Mouse (Mus musculus) T-helper 17 cell (primary cell): ENCODE results near the gene 9130019O22Rik.
"Not testable (repeated sequence)": the region's sequence is repeated elsewhere in the genome, so short reads cannot be mapped to it uniquely, and the experiment has no call there.

Experiments used
- in situ Hi-C, 2 experiments: fragments of 300-600 bp; cut with MboI, MseI; formaldehyde crosslinking; loops; 1 replicate in 1 of 2; 2 replicates in 1 of 2; pipeline ENCODE4 v1.15.1; 2025; ENCODE audit warnings: high pct_unique_total_duplicates in 2 of 2

Gene 9130019O22Rik

GRCm38 (mm10) chr7:127386641-127387392 is at the start of gene 9130019O22Rik:
9130019O22Rik (minus strand) TSS chr7:127387166.
- in situ Hi-C loops = no loop called here

- in situ Hi-C loops = loop anchor here in 1 of 2 experiments (5.0 kb wide), 1 partner anchor 67 kb away; no protein-coding TSS in a partner anchor
Observed at GRCm38 (mm10) chr7:127435206-127435605, 48.2 kb upstream of the 9130019O22Rik start.

GRCm38 (mm10) chr7:127426354-127426753 is 39.4 kb upstream of the 9130019O22Rik start:
- in situ Hi-C loops = no loop called here

GRCm38 (mm10) chr7:127425911-127426310 is 38.9 kb upstream of the 9130019O22Rik start:
- in situ Hi-C loops = no loop called here

GRCm38 (mm10) chr7:127425291-127425690 is 38.3 kb upstream of the 9130019O22Rik start:
- in situ Hi-C loops = no loop called here

- in situ Hi-C loops = no loop called here
Observed at GRCm38 (mm10) chr7:127422247-127422646, 35.3 kb upstream of the 9130019O22Rik start.

- in situ Hi-C loops = no loop called here
Observed at GRCm38 (mm10) chr7:127421388-127422191, 34.6 kb upstream of the 9130019O22Rik start, which contains the start of gene Zfp688. Zfp688 (minus strand) TSS chr7:127422068.

GRCm38 (mm10) chr7:127411418-127411817 is 24.5 kb upstream of the 9130019O22Rik start:
- in situ Hi-C loops = no loop called here

GRCm38 (mm10) chr7:127406002-127406987 is 19.3 kb upstream of the 9130019O22Rik start, which contains the start of gene Zfp764:
Zfp764 (minus strand) TSS chr7:127406822.
- in situ Hi-C loops = not testable (repeated sequence)

GRCm38 (mm10) chr7:127404101-127404500 is 17.1 kb upstream of the 9130019O22Rik start:
- in situ Hi-C loops = loop anchor here in 1 of 2 experiments (5.0 kb wide), 1 partner anchor 37 kb away; no protein-coding TSS in a partner anchor

GRCm38 (mm10) chr7:127402980-127403379 is 16.0 kb upstream of the 9130019O22Rik start:
- in situ Hi-C loops = loop anchor here in 1 of 2 experiments (5.0 kb wide), 1 partner anchor 36 kb away; no protein-coding TSS in a partner anchor

GRCm38 (mm10) chr7:127400355-127400754 is 13.4 kb upstream of the 9130019O22Rik start:
- in situ Hi-C loops = loop anchor here in 1 of 2 experiments (5.0 kb wide), 1 partner anchor 33 kb away; no protein-coding TSS in a partner anchor

- in situ Hi-C loops = no loop called here
Observed at GRCm38 (mm10) chr7:127393944-127394333, 7.0 kb upstream of the 9130019O22Rik start.

- in situ Hi-C loops = no loop called here
Observed at GRCm38 (mm10) chr7:127393157-127393943, 6.4 kb upstream of the 9130019O22Rik start, which contains the start of gene E430018J23Rik. E430018J23Rik (minus strand) TSS chr7:127393629.

GRCm38 (mm10) chr7:127392251-127392824 is 5.4 kb upstream of the 9130019O22Rik start:
- in situ Hi-C loops = no loop called here

- in situ Hi-C loops = no loop called here
Observed at GRCm38 (mm10) chr7:127391538-127391937, 4.6 kb upstream of the 9130019O22Rik start.

GRCm38 (mm10) chr7:127390306-127390705 is 3.3 kb upstream of the 9130019O22Rik start:
- in situ Hi-C loops = no loop called here

GRCm38 (mm10) chr7:127388201-127388600 is 1.2 kb upstream of the 9130019O22Rik start:
- in situ Hi-C loops = not testable (repeated sequence)

GRCm38 (mm10) chr7:127385560-127385959 is 1.4 kb downstream of the 9130019O22Rik start:
- in situ Hi-C loops = not testable (repeated sequence)
